ENCODE assay signal across 8 mouse cellular contexts in genomic region chr17:34593752-34594525, GRCm38 (mm10). TPM values are rescaled to one million over a fixed set of nuclear protein-coding genes. Genes with fewer than 3 reads are reported as not detected.
DNase-seq lines count a peak whose midpoint lies in the region; ATAC-seq lines count a peak whose summit lies in the region.

No protein-coding gene starts in this region.

- no peaks in the 10 kb centered on the region for H3K9me3 ChIP-seq in lung, embryonic 15.5 days
- H3K9me3 ChIP-seq in forebrain, embryonic 10.5 days: no peaks in the 10 kb centered on the region
- H3K9me3 ChIP-seq in midbrain, embryonic 16.5 days (replicated peaks; ENCODE audit: control insufficient read depth, low read length, poor library complexity, severe bottlenecking): no peaks in the 10 kb centered on the region

- no peaks in the 10 kb centered on the region for H3K27me3 ChIP-seq in lung, embryonic 15.5 days
- H3K27me3 ChIP-seq in forebrain, embryonic 10.5 days (ENCODE audit: poor library complexity, severe bottlenecking): no peaks in the 10 kb centered on the region
- no peaks in the 10 kb centered on the region for H3K27me3 ChIP-seq in midbrain, embryonic 16.5 days (ENCODE audit: control insufficient read depth, insufficient read depth, low read depth, low read length)

- ATAC-seq in lung, embryonic 15.5 days (ENCODE audit: borderline replicate concordance, extremely low read depth, low FRiP score, low TSS enrichment): no peak
- no peak for ATAC-seq in midbrain, embryonic 16.5 days
- ATAC-seq in granulocyte monocyte progenitor cell, adult 5-6 weeks (replicated peaks; ENCODE audit: poor library complexity, severe bottlenecking): no peak
- ATAC-seq in monocyte, adult 5-6 weeks (replicated peaks; ENCODE audit: insufficient number of reproducible peaks, low FRiP score, low TSS enrichment, poor library complexity, severe bottlenecking): no peak

- H3K36me3 ChIP-seq in lung, embryonic 15.5 days: peaks cover 23% of the 10 kb centered on the region
- H3K36me3 ChIP-seq in forebrain, embryonic 10.5 days (replicated peaks): peaks cover 32% of the 10 kb centered on the region
- peaks cover 15% of the 10 kb centered on the region for H3K36me3 ChIP-seq in midbrain, embryonic 16.5 days (ENCODE audit: control insufficient read depth, insufficient read depth, low read length)

- peaks cover 80% of the 10 kb centered on the region for H3K4me1 ChIP-seq in lung, embryonic 15.5 days
- H3K4me1 ChIP-seq in forebrain, embryonic 10.5 days: peaks cover 94% of the 10 kb centered on the region
- H3K4me1 ChIP-seq in midbrain, embryonic 16.5 days (ENCODE audit: control insufficient read depth, insufficient read depth, low read length): peaks cover 32% of the 10 kb centered on the region

- 38% methylated on average over 34 of the region's 34 CpGs for WGBS in lung, embryonic 15.5 days
- 58% methylated on average over 34 of the region's 34 CpGs for WGBS in forebrain, embryonic 10.5 days
- WGBS in midbrain, embryonic 16.5 days: 43% methylated on average over 32 of the region's 34 CpGs

- H3K27ac ChIP-seq in lung, embryonic 15.5 days: peak overlapping the region; percentile 96
- peak overlapping the region; percentile 100 for H3K27ac ChIP-seq in forebrain, embryonic 10.5 days
- peak overlapping the region; percentile 97 for H3K27ac ChIP-seq in midbrain, embryonic 16.5 days (ENCODE audit: low read length)

- H3K9ac ChIP-seq in lung, embryonic 15.5 days: peak overlapping the region; percentile 93
- peak overlapping the region; percentile 94 for H3K9ac ChIP-seq in midbrain, embryonic 16.5 days (ENCODE audit: low read depth, low read length)

- H3K4me3 ChIP-seq in lung, embryonic 15.5 days: peak overlapping the region; percentile 87
- peak overlapping the region; percentile 94 for H3K4me3 ChIP-seq in forebrain, embryonic 10.5 days
- peak overlapping the region; percentile 69 for H3K4me3 ChIP-seq in midbrain, embryonic 16.5 days (ENCODE audit: low read depth, low read length)

- no peak for DNase-seq in lung, postnatal 14 days
- no peak for DNase-seq in forebrain, embryonic 10.5 days (ENCODE audit: extremely low spot score, low spot score)
- DNase-seq in kidney, postnatal 14 days: peak; percentile 44
- DNase-seq in right cerebral cortex, adult 18-20 months: no peak

- peak overlapping the region; percentile 96 for H3K4me2 ChIP-seq in lung, embryonic 15.5 days
- peak overlapping the region; percentile 80 for H3K4me2 ChIP-seq in midbrain, embryonic 16.5 days (ENCODE audit: low read length)

RNA-seq across cellular contexts. Expression of gene Pbx2, which starts 2.9 kb away (rescaled TPM):
- 8.8 and 9.8 TPM in 2 replicates for polyA plus RNA-seq in lung, embryonic 15.5 days (2015; fragmentation: Nextera tagmentation; extraction: Ambion mirVana)
- polyA plus RNA-seq in forebrain, embryonic 10.5 days (2016; fragmentation: Nextera tagmentation; extraction: Ambion mirVana): 15.6 and 15.7 TPM in 2 replicates
- polyA plus RNA-seq in midbrain, embryonic 16.5 days (2015; fragmentation: Nextera tagmentation; extraction: Ambion mirVana): 9.4 and 9.7 TPM in 2 replicates
- 21.1 and 29.7 TPM in 2 replicates for total RNA-seq in granulocyte monocyte progenitor cell, adult 5-6 weeks (2014; fragmentation: Nextera tagmentation)
- 25.1 and 34.4 TPM in 2 replicates for total RNA-seq in granulocyte monocyte progenitor cell, adult 5-6 weeks (2017)
- 26.8 to 34.9 TPM (median 30.9 TPM) in 3 replicates for total RNA-seq in monocyte, adult 5-6 weeks (2017)

RNA-seq across cellular contexts. Expression of gene Ager, which starts 3.7 kb away (rescaled TPM):
- 197 and 248 TPM in 2 replicates for polyA plus RNA-seq in lung, embryonic 15.5 days (2015; fragmentation: Nextera tagmentation; extraction: Ambion mirVana)
- polyA plus RNA-seq in forebrain, embryonic 10.5 days (2016; fragmentation: Nextera tagmentation; extraction: Ambion mirVana): 2.3 TPM in 2 replicates
- 0.95 and 1.1 TPM in 2 replicates for polyA plus RNA-seq in midbrain, embryonic 16.5 days (2015; fragmentation: Nextera tagmentation; extraction: Ambion mirVana)
- total RNA-seq in granulocyte monocyte progenitor cell, adult 5-6 weeks (2014; fragmentation: Nextera tagmentation): 1.3 and 1.9 TPM in 2 replicates
- total RNA-seq in granulocyte monocyte progenitor cell, adult 5-6 weeks (2017): 1.3 and 2.0 TPM in 2 replicates
- total RNA-seq in monocyte, adult 5-6 weeks (2017): 3.7 to 7.3 TPM (median 5.1 TPM) in 3 replicates

RNA-seq across cellular contexts. Expression of gene Gpsm3, which starts 4.3 kb away (rescaled TPM):
- polyA plus RNA-seq in lung, embryonic 15.5 days (2015; fragmentation: Nextera tagmentation; extraction: Ambion mirVana): 11.5 and 17.9 TPM in 2 replicates
- 5.9 and 6.5 TPM in 2 replicates for polyA plus RNA-seq in forebrain, embryonic 10.5 days (2016; fragmentation: Nextera tagmentation; extraction: Ambion mirVana)
- polyA plus RNA-seq in midbrain, embryonic 16.5 days (2015; fragmentation: Nextera tagmentation; extraction: Ambion mirVana): 3.9 and 4.3 TPM in 2 replicates
- 64.1 and 75.3 TPM in 2 replicates for total RNA-seq in granulocyte monocyte progenitor cell, adult 5-6 weeks (2014; fragmentation: Nextera tagmentation)
- total RNA-seq in granulocyte monocyte progenitor cell, adult 5-6 weeks (2017): 11.5 and 23.4 TPM in 2 replicates
- total RNA-seq in monocyte, adult 5-6 weeks (2017): 64.4 to 104 TPM (median 95.5 TPM) in 3 replicates

RNA-seq across cellular contexts. Expression of gene Rnf5, which starts 9.6 kb away (rescaled TPM):
- polyA plus RNA-seq in lung, embryonic 15.5 days (2015; fragmentation: Nextera tagmentation; extraction: Ambion mirVana): 122 and 124 TPM in 2 replicates
- polyA plus RNA-seq in forebrain, embryonic 10.5 days (2016; fragmentation: Nextera tagmentation; extraction: Ambion mirVana): 185 and 186 TPM in 2 replicates
- polyA plus RNA-seq in midbrain, embryonic 16.5 days (2015; fragmentation: Nextera tagmentation; extraction: Ambion mirVana): 291 and 298 TPM in 2 replicates
- 52.2 and 64.9 TPM in 2 replicates for total RNA-seq in granulocyte monocyte progenitor cell, adult 5-6 weeks (2014; fragmentation: Nextera tagmentation)
- 13.8 and 15.2 TPM in 2 replicates for total RNA-seq in granulocyte monocyte progenitor cell, adult 5-6 weeks (2017)
- 8.6 to 21.8 TPM (median 14.6 TPM) in 3 replicates for total RNA-seq in monocyte, adult 5-6 weeks (2017)

RNA-seq across cellular contexts. Expression of gene Agpat1, which starts 10.1 kb away (rescaled TPM):
- polyA plus RNA-seq in lung, embryonic 15.5 days (2015; fragmentation: Nextera tagmentation; extraction: Ambion mirVana): 51.8 and 51.9 TPM in 2 replicates
- polyA plus RNA-seq in forebrain, embryonic 10.5 days (2016; fragmentation: Nextera tagmentation; extraction: Ambion mirVana): 60.8 and 62.7 TPM in 2 replicates
- 118 TPM in 2 replicates for polyA plus RNA-seq in midbrain, embryonic 16.5 days (2015; fragmentation: Nextera tagmentation; extraction: Ambion mirVana)
- total RNA-seq in granulocyte monocyte progenitor cell, adult 5-6 weeks (2014; fragmentation: Nextera tagmentation): 36.6 and 50.1 TPM in 2 replicates
- total RNA-seq in granulocyte monocyte progenitor cell, adult 5-6 weeks (2017): 19.1 and 19.3 TPM in 2 replicates
- total RNA-seq in monocyte, adult 5-6 weeks (2017): 14.3 to 26.9 TPM (median 16.4 TPM) in 3 replicates

Comparison
In these comparisons a context has a peak if more than half of its experiments do, and no peak if none do; other contexts are left out.
1. RNA of gene Ager, which starts 3.7 kb away (polyA plus RNA-seq): 197 to 248 TPM in lung, embryonic 15.5 days; 2.3 TPM in forebrain, embryonic 10.5 days and 0.95 to 1.1 TPM in midbrain, embryonic 16.5 days; every median in the first group is over 10 times any median in the second.
2. Peak in every context shown above with its lines, with median percentiles within 50 percentile points of each other: H3K27ac ChIP-seq and H3K4me3 ChIP-seq.